ENCODE assay signal across 9 mouse cellular contexts in the genomic region with DNA sequence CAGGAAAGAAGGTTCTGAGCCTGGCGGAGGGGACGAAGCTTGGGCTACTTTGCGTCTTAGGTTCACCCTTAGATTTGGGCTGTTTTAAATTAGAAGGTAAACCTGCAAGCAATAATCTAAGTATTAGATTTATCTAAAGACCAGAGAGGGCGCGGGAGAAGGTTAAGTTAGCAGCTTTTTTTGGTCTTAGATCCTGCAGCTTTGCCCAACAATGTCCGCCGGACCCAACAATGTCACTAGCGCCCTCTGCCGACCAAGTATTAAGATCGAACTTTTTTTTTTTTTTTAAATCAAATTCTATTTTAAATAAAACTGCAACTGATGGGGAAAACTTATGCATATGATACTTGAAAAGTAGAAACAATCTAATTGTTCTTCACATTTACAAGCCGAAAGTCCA. TPM values are rescaled to one million over a fixed set of nuclear protein-coding genes. Genes with fewer than 3 reads are reported as not detected.
DNase-seq lines count a peak whose midpoint lies in the region; ATAC-seq and TF ChIP-seq lines count a peak whose summit lies in the region.
"Had no signal": no experiment of that assay in that cellular context is flagged by ENCODE, and none has a peak within 500 bp of the region (broad histone marks: within the 10 kb centered on the region; RNA-seq: fewer than 3 reads in every experiment).

No protein-coding gene starts in this region.

- peak; percentile 35 for TF ChIP-seq CTCF in forebrain, postnatal 0 days (IDR thresholded peaks at IDR 0.05; ENCODE audit: low read depth)
- peak; percentile 9; the same call in 1 of the 2 replicates for TF ChIP-seq CTCF in spleen, adult 2 months (IDR thresholded peaks at IDR 0.05; ENCODE audit: extremely low read depth, insufficient read depth, insufficient read length, insufficient replicate concordance)

- intact Hi-C loops in heart, postnatal 10 days (cut with DNase I) = no loop called here

- H3K4me2 ChIP-seq in forebrain, postnatal 0 days (ENCODE audit: low read depth) = no peak overlapping the region
- H3K4me2 ChIP-seq in forebrain, embryonic 16.5 days (ENCODE audit: low read length) = no peak overlapping the region
- H3K4me2 ChIP-seq: lung, embryonic 15.5 days had no signal

- TF ChIP-seq POLR2A in spleen, adult 2 months (IDR thresholded peaks at IDR 0.05; ENCODE audit: low read depth, low read length) = no peak

- no peak overlapping the region for H3K9ac ChIP-seq in forebrain, postnatal 0 days
- H3K9ac ChIP-seq in forebrain, embryonic 16.5 days (replicated peaks; ENCODE audit: low read depth, low read length) = no peak overlapping the region
- H3K9ac ChIP-seq: lung, embryonic 15.5 days had no signal

- no peaks in the 10 kb centered on the region for H3K36me3 ChIP-seq in forebrain, postnatal 0 days (ENCODE audit: insufficient read depth)
- no peaks in the 10 kb centered on the region for H3K36me3 ChIP-seq in forebrain, embryonic 16.5 days (ENCODE audit: control insufficient read depth, insufficient read depth)
- no peaks in the 10 kb centered on the region for H3K36me3 ChIP-seq in spleen, adult 2 months (ENCODE audit: control insufficient read depth, insufficient read depth, low read length)
- H3K36me3 ChIP-seq: lung, embryonic 15.5 days had no signal

- 0 out of 2 replicates have a peak, but pooled peaks cover 4% of the 10 kb centered on the region for H3K4me1 ChIP-seq in forebrain, postnatal 0 days (ENCODE audit: insufficient read depth)
- H3K4me1 ChIP-seq in forebrain, embryonic 16.5 days (replicated peaks; ENCODE audit: control insufficient read depth, insufficient read depth, low read length) = peaks cover 6% of the 10 kb centered on the region
- no peaks in the 10 kb centered on the region; the same call in 1 of the 2 replicates for H3K4me1 ChIP-seq in spleen, adult 2 months (ENCODE audit: control insufficient read depth, insufficient read depth, insufficient read length)
- H3K4me1 ChIP-seq: lung, embryonic 15.5 days had no signal

- DNase-seq in forebrain, postnatal 0 days = peak; percentile 20
- DNase-seq in spleen, adult 2 months (ENCODE audit: low read depth in 1 of 2, low spot score in 2 of 2) = peak in 1 of 2 experiments; percentile 20
- DNase-seq in spleen, adult 12 weeks (ENCODE audit: low spot score) = no peak
- peak; percentile 69 to 77 for DNase-seq in cerebellum, postnatal 10 days
- peak; percentile 23 to 63 for DNase-seq in heart, postnatal 10 days
- peak; percentile 44 for DNase-seq in mesoderm, embryonic 11.5 days (ENCODE audit: low read depth, low spot score)

- 41% methylated on average over 11 of the region's 11 CpGs for WGBS in forebrain, postnatal 0 days
- 36% methylated on average over 11 of the region's 11 CpGs for WGBS in forebrain, embryonic 16.5 days
- WGBS in spleen, adult 2 months = 36% methylated on average over 11 of the region's 11 CpGs

- no peak overlapping the region for H3K27ac ChIP-seq in forebrain, postnatal 0 days (ENCODE audit: low read depth, low read length)
- H3K27ac ChIP-seq in forebrain, embryonic 16.5 days (ENCODE audit: low read length) = no peak overlapping the region
- no peak overlapping the region for H3K27ac ChIP-seq in spleen, adult 2 months (ENCODE audit: insufficient read depth, low read length)
- H3K27ac ChIP-seq: lung, embryonic 15.5 days had no signal

- no peak overlapping the region for H3K4me3 ChIP-seq in forebrain, postnatal 0 days (ENCODE audit: low read depth, low read length)
- H3K4me3 ChIP-seq in forebrain, embryonic 16.5 days (replicated peaks; ENCODE audit: low read length) = no peak overlapping the region
- H3K4me3 ChIP-seq in spleen, adult 2 months (ENCODE audit: extremely low read depth, insufficient read depth, insufficient read length) = no peak overlapping the region
- H3K4me3 ChIP-seq: lung, embryonic 15.5 days had no signal

- no peaks in the 10 kb centered on the region for H3K9me3 ChIP-seq in forebrain, postnatal 0 days (ENCODE audit: low read length)
- no peaks in the 10 kb centered on the region for H3K9me3 ChIP-seq in forebrain, embryonic 16.5 days (ENCODE audit: control insufficient read depth, low read length)
- H3K9me3 ChIP-seq: lung, embryonic 15.5 days had no signal

- no peak for ATAC-seq in forebrain, postnatal 0 days
- no peak for ATAC-seq in forebrain, embryonic 16.5 days
- ATAC-seq in activated CD4-positive, CD25-positive, alpha-beta regulatory T cell, adult 4 months = no peak

- no peaks in the 10 kb centered on the region for H3K27me3 ChIP-seq in forebrain, postnatal 0 days (ENCODE audit: insufficient read depth, low read length)
- H3K27me3 ChIP-seq in forebrain, embryonic 16.5 days (replicated peaks; ENCODE audit: control insufficient read depth, insufficient read depth, low read length) = no peaks in the 10 kb centered on the region
- no peaks in the 10 kb centered on the region for H3K27me3 ChIP-seq in spleen, adult 2 months (ENCODE audit: control insufficient read depth, insufficient read depth, low read length)
- H3K27me3 ChIP-seq: lung, embryonic 15.5 days had no signal

RNA-seq across cellular contexts. Expression of a gene that starts 18.6 kb away (rescaled TPM):
- 8.6 and 9.6 TPM in 2 replicates for total RNA-seq in forebrain, postnatal 0 days (2014; rRNA removed)
- 3.8 and 6.4 TPM in 2 replicates for polyA plus RNA-seq in forebrain, postnatal 0 days (2015; fragmentation: Nextera tagmentation; extraction: Ambion mirVana)
- polyA plus RNA-seq in forebrain, embryonic 16.5 days (2015; fragmentation: Nextera tagmentation; extraction: Ambion mirVana) = 3.1 and 3.9 TPM in 2 replicates
- polyA plus RNA-seq in spleen, adult 2 months (2012; rRNA removed) = 0.07 and 0.11 TPM in 2 replicates
- not detected for total RNA-seq in heart, postnatal 10 days (2021)
- 1 to 10 TPM in 1 of 2 experiments, under 1 TPM in 1; 0.57 to 1.1 TPM for polyA plus RNA-seq in activated CD4-positive, CD25-positive, alpha-beta regulatory T cell, adult 4 months (2017; shearing (Covaris generic))
